Mouse (Mus musculus) embryonic facial prominence, embryonic 15.5 days (tissue): ENCODE measurements around the gene Ube2l6. TPM values are rescaled to one million over a fixed set of nuclear protein-coding genes. Genes with fewer than 3 reads are reported as not detected.

ENCODE experiments used
- ATAC-seq: fragments of 200-750 bp; cut with Nextera tagmentation; 2 replicates; pipeline ENCODE4 v1.8.0; 2017; ENCODE audit warnings: low read depth, moderate TSS enrichment; ENCODE audit not compliant: insufficient number of reproducible peaks, low FRiP score, low TSS enrichment
- H3K27ac ChIP-seq: fragments of 300-500 bp; sonication (generic); replicated peaks from 2 replicates; pipeline ENCODE4 v1.5.1; 2015; ENCODE audit warnings: mild to moderate bottlenecking, inconsistent platforms
- H3K27me3 ChIP-seq: fragments of 300-500 bp; sonication (generic); 2 replicates; pipeline ENCODE4 v1.6.1; 2015; ENCODE audit warnings: inconsistent platforms
- H3K36me3 ChIP-seq: fragments of 300-500 bp; sonication (generic); 2 replicates; pipeline ENCODE4 v1.6.1; 2015; ENCODE audit warnings: mild to moderate bottlenecking, inconsistent platforms
- H3K4me1 ChIP-seq: fragments of 300-500 bp; sonication (generic); 2 replicates; pipeline ENCODE4 v1.6.1; 2015; ENCODE audit warnings: inconsistent platforms
- H3K4me2 ChIP-seq: fragments of 300-500 bp; sonication (generic); replicated peaks from 2 replicates; pipeline ENCODE4 v1.6.1; 2015; ENCODE audit warnings: mild to moderate bottlenecking, inconsistent platforms
- H3K4me3 ChIP-seq: fragments of 300-500 bp; sonication (generic); replicated peaks from 2 replicates; pipeline ENCODE4 v1.5.1; 2015; ENCODE audit warnings: mild to moderate bottlenecking, inconsistent platforms
- H3K9ac ChIP-seq: fragments of 300-500 bp; sonication (generic); 2 replicates; pipeline ENCODE4 v1.6.1; 2015; ENCODE audit warnings: inconsistent platforms
- H3K9me3 ChIP-seq: fragments of 300-500 bp; sonication (generic); replicated peaks from 2 replicates; pipeline ENCODE4 v1.6.1; 2016; ENCODE audit warnings: inconsistent platforms
- WGBS: fragments of 180-500 bp; shearing (Covaris S2); methylation state at CpG from one replicate; pipeline ENCODE4 v1.1.7; 2015; 5-methylcytosine and 5-hydroxymethylcytosine counted together
- polyA plus RNA-seq: library from polyadenylated mRNA; unstranded; fragments of >200 nt; fragmentation: Nextera tagmentation; extraction: Ambion mirVana; gene quantifications from 2 replicates; pipeline ENCODE4 v1.2.1, GENCODE M21; 2015

Gene Ube2l6
- 35.3 and 36.7 TPM in 2 replicates for polyA plus RNA-seq

DNA sequence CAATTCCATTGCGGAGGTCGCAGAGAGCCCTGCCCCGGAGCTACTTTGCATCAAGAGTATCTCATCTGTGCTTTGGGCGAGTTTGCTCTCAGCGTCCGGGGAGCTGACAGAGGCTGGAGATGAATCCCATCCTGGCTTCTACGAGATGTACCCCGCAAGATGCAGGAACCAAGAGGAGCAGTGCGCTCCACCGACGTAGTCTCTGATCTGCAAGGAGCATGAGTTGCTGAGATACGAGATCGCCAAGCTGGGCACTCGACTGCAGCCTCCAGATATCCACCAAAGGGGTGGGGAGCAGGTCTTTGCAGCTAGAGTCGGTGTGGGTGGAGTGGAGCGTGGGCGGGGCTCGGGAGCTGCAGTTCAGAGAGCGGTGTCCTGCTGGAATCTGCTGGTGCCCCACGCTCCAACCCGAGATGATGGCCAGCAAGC lies at the start of gene Ube2l6:
TSS of gene Ube2l6 (plus strand) at position 336 of the 429 bp plus-strand sequence.
- ATAC-seq = peak; percentile 68
- Histone ChIP-seq H3K27ac (peak within 1 kb of the TSS; percentile 34; the same call in 1 of the 2 replicates), H3K9ac (peak within 1 kb of the TSS; percentile 1; the same call in 1 of the 2 replicates), H3K4me3 (peak within 1 kb of the TSS; percentile 46), H3K27me3 (no peaks in the 10 kb centered on the region), H3K4me2 (peak within 1 kb of the TSS; percentile 81), H3K4me1 (peaks cover 4% of the 10 kb centered on the region; the same call in 1 of the 2 replicates), H3K9me3 (no peaks in the 10 kb centered on the region), H3K36me3 (no peaks in the 10 kb centered on the region)
- WGBS = under 1% methylated on average over 21 of the region's 21 CpGs

DNA sequence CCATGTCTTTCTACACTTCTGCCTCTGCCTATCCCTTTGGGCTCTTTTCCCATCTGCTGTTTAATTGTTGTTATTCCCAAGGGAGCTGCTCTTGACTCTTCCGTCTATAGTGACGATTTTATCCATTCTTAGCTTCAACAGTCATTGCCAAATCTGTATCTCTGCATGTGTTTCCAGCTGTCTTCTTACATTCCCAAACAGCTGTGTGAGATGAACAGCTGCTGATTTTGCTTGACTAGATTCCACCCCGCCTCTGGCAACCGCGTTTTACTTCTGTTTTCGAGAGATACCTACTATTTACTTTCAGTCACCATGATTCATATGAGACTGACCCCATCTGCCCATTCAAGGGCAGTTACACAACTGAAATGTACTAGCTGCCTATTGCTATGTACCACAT lies 48.5 kb upstream of the Ube2l6 start:
- ATAC-seq = no peak
- 57% methylated on average over 6 of the region's 6 CpGs for WGBS
- no peak overlapping the region for H3K4me3 ChIP-seq

DNA sequence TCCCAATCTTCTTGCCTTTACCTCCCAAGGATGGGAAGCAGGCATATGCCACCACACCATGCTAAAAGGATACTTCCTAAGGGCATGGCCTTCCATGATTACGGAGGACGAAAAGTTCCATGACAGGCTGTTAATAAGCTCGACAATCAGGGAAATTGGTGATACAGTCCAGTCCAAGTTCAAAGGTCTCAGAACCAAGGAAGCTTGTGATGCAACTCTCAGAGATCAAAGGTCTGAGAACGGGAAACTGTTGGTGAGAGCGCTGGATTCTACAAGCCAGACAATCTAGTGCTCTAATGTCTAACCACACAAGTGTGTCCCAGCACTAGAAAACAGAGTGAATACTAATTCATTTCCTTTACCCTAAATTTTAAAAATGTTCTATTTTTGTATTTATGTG lies 42.4 kb upstream of the Ube2l6 start:
- 62% methylated on average over 5 of the region's 5 CpGs for WGBS
- H3K27ac ChIP-seq = no peak overlapping the region
- no peaks in the 10 kb centered on the region for H3K36me3 ChIP-seq
- no peak for ATAC-seq
- H3K27me3 ChIP-seq = no peaks in the 10 kb centered on the region
- H3K4me1 ChIP-seq = no peaks in the 10 kb centered on the region
- no peak overlapping the region for H3K4me2 ChIP-seq
- no peak overlapping the region for H3K4me3 ChIP-seq
- H3K9ac ChIP-seq = no peak overlapping the region
- no peaks in the 10 kb centered on the region for H3K9me3 ChIP-seq

More for the DNA sequence above, 48.5 kb upstream of the Ube2l6 start:
- Histone ChIP-seq H3K9ac (no peak overlapping the region), H3K27me3 (no peaks in the 10 kb centered on the region), H3K4me2 (no peak overlapping the region), H3K9me3 (no peaks in the 10 kb centered on the region), H3K27ac (no peak overlapping the region), H3K36me3 (no peaks in the 10 kb centered on the region), H3K4me1 (no peaks in the 10 kb centered on the region)

DNA sequence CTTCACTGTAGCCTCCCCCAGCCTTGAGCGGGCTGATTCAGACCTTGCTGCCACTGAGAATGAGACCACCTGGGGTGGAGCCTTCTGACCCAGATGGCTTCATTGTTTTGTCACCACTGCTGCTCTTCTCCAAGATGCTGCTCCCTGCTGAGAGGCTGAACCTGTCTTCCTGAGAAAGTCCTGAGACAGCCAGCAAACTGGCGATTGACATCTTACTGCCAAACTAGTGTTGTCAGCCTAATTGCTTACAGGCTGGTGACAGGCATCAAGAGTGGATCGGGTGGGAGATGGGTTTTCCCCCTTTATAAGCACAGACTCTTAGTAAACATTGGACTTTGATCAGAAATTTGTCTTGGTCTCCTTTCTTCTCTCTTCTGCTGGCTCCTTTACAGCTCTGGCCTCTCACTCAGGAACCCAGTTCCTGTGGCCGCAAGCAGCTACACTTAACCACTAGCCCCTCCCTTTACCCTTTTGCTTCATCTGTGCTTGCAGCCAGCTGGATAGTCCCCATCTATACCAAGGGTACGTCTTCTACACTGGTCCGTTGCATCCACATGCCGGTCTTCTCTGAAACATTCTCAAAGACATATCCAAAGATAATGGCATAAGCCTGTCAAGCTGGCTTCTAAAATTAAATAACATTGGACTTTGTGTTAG lies 41.5 kb upstream of the Ube2l6 start:
- Histone ChIP-seq H3K4me3 (no peak overlapping the region), H3K4me1 (no peaks in the 10 kb centered on the region), H3K27me3 (no peaks in the 10 kb centered on the region), H3K27ac (no peak overlapping the region), H3K4me2 (no peak overlapping the region), H3K9ac (no peak overlapping the region), H3K9me3 (no peaks in the 10 kb centered on the region), H3K36me3 (no peaks in the 10 kb centered on the region)
- no peak for ATAC-seq
- 52% methylated on average over 7 of the region's 7 CpGs for WGBS

DNA sequence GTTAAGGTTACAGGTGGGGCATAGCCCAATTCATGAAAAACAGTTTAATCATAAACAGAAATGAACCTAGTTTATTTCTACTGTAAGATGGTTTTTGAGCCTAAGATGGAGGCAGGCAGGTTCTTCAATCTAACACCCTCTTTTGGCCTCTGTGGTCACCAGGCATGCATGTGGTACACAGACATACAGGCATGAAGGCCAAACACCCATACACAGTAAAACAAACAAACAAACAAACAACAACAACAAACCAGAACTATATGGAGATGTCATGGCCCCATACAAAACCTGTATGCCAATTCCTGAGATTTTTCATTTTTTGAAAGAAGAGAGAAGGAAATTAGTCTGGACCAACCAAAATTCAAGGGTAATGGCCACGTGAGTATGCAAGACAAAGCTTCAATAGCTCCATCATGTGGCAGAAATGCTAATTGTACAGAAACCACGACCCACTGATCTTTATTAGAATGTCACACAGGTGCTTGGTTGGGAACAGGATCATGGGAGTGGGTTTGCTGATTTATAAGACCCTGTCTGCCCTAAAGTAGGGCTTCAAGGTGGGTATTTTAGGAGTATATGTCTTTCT lies 40.0 kb upstream of the Ube2l6 start:
- H3K4me1 ChIP-seq = no peaks in the 10 kb centered on the region
- ATAC-seq = no peak
- no peak overlapping the region for H3K4me2 ChIP-seq
- WGBS = 0% methylated on average over 2 of the region's 2 CpGs
- no peaks in the 10 kb centered on the region for H3K27me3 ChIP-seq
- no peak overlapping the region for H3K9ac ChIP-seq
- no peak overlapping the region for H3K27ac ChIP-seq
- H3K9me3 ChIP-seq = no peaks in the 10 kb centered on the region
- no peaks in the 10 kb centered on the region for H3K36me3 ChIP-seq
- no peak overlapping the region for H3K4me3 ChIP-seq

DNA sequence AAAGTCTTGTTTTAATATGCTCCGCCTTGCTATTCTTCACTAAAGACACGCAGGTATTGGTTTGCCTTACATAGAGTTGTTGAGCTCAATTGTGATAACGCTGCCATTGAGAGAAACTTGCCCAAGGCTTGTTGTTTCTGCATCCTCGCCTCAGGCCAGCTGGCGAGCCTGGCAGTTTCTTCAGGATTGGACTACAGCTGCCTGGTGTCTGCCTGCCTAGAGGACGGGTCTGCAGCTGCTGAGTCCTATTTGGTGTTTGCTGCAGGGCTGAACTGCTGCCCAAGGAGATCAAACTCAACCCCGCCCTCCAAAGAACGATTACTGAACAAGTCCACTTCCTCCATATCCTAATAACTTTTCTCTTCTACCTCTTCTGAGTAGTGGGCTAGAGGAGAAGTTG lies 37.9 kb upstream of the Ube2l6 start:
- no peaks in the 10 kb centered on the region for H3K4me1 ChIP-seq
- WGBS = 59% methylated on average over 8 of the region's 8 CpGs
- H3K27me3 ChIP-seq = no peaks in the 10 kb centered on the region
- H3K27ac ChIP-seq = no peak overlapping the region
- H3K4me3 ChIP-seq = no peak overlapping the region
- no peak for ATAC-seq
- no peak overlapping the region for H3K4me2 ChIP-seq
- H3K9me3 ChIP-seq = no peaks in the 10 kb centered on the region
- H3K9ac ChIP-seq = no peak overlapping the region
- H3K36me3 ChIP-seq = no peaks in the 10 kb centered on the region

DNA sequence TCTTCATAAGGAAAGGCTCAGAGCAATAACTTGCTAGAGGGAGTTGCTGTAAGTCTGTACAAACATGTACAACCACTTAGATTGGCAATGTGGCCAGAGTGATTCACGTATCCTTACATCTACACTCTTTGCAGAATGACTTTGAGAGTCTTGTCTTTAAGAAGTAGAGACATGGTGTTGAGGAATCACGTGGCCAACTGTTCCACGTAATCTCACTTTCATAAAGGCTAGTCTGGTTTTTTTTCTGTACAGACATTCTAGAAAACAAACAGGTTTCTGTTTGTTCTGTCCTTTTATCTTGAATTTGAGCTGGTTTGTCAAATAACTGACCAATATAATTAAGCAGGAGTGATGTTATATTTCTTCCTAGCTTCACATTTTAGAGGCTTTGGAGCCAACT lies 37.3 kb upstream of the Ube2l6 start:
- Histone ChIP-seq H3K27me3 (no peaks in the 10 kb centered on the region), H3K4me3 (no peak overlapping the region), H3K4me2 (no peak overlapping the region), H3K9ac (no peak overlapping the region), H3K9me3 (no peaks in the 10 kb centered on the region), H3K27ac (no peak overlapping the region), H3K36me3 (no peaks in the 10 kb centered on the region), H3K4me1 (no peaks in the 10 kb centered on the region)
- no peak for ATAC-seq
- WGBS = 82% methylated on average over 3 of the region's 3 CpGs

DNA sequence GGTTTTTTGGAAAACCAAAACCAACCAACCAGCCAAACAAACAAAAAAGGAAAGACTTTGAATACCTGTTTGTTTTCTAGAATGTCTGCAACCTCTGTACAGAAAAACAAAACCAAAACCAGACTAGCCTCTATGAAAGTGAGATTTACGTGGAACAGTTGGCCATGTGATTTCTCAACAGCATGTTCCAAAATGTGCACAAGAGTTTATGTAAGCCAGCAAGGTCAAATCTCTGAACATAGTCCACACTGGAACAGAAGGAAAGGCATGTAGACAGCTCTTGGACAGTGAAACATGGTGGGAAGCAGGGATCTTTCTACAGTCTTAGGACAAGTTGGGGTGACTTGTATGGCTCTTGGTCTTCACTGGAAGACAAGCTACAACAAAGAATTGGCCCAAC lies 36.8 kb upstream of the Ube2l6 start:
- no peak overlapping the region for H3K9ac ChIP-seq
- no peak overlapping the region for H3K4me2 ChIP-seq
- H3K27me3 ChIP-seq = no peaks in the 10 kb centered on the region
- no peak overlapping the region for H3K27ac ChIP-seq
- no peaks in the 10 kb centered on the region for H3K9me3 ChIP-seq
- no peak for ATAC-seq
- no peaks in the 10 kb centered on the region for H3K36me3 ChIP-seq
- no peaks in the 10 kb centered on the region for H3K4me1 ChIP-seq
- H3K4me3 ChIP-seq = no peak overlapping the region
- WGBS = 85% methylated on average over 1 of the region's 1 CpGs

DNA sequence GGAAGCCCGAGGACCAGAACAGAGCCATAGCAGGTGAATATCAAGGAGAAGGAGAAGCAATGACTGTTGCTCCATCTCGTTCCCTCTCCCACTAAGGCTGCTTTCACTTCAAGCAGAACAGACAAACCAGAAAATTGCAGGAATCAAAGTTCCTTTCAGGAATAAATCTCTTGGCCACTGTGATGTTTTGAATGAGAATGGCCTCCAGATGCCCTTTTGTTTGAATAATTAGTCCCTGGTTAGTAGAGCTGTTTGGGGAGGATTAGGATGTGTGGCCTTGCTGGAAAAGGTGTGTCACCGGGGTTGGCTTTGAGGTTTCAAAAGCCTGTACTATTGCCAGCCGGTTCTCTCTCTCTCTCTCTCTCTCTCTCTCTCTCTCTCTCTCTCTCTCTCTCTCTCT lies 36.3 kb upstream of the Ube2l6 start:
- Histone ChIP-seq H3K4me2 (no peak overlapping the region), H3K9ac (no peak overlapping the region), H3K27me3 (no peaks in the 10 kb centered on the region), H3K4me1 (no peaks in the 10 kb centered on the region), H3K9me3 (no peaks in the 10 kb centered on the region), H3K36me3 (no peaks in the 10 kb centered on the region), H3K27ac (no peak overlapping the region), H3K4me3 (no peak overlapping the region)
- ATAC-seq = no peak
- WGBS = 31% methylated on average over 4 of the region's 4 CpGs

DNA sequence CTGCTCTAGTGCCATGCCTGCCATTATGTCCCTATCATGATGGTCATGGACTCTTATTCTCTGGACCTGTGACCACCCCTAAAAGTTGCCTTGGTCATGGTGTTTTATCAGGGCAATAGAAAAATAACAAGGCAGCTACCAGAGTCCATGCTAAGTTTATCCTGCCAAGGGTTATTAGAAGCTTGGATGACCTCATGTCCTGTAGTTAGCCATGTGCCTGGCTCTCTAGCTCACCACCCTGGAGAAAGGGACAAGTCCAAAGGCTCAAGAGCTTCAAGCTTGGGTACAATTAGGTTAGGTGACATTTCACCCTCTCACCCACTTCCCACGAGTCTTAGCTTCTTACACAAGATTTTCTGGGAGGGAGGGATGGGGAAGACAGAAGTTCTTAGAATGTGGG lies 35.8 kb upstream of the Ube2l6 start:
- H3K4me2 ChIP-seq = no peak overlapping the region

DNA sequence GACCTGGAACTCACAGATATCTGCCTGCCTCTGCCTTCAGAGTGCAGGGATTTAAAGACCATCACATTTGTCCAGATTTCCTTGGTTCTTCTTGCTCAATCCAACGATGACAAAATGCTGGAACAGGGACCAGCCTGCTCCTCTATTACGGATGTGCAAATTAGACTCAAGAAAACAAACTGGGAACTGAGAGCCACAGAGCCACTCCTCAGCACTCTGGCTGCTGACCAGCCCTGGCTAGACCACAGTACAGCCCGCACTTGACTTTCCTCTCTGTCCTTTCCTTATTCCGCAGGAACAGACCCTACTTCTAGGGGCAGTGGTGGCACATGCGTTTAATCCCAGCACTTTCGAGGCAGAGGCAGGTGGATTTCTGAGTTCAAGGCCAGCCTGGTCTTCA lies 28.1 kb upstream of the Ube2l6 start:
- H3K4me3 ChIP-seq = no peak overlapping the region
- H3K27ac ChIP-seq = no peak overlapping the region
- H3K4me1 ChIP-seq = peaks cover 10% of the 10 kb centered on the region
- no peak for ATAC-seq
- 76% methylated on average over 6 of the region's 6 CpGs for WGBS
- H3K9me3 ChIP-seq = no peaks in the 10 kb centered on the region
- no peaks in the 10 kb centered on the region for H3K27me3 ChIP-seq
- no peak overlapping the region for H3K4me2 ChIP-seq
- 0 out of 2 replicates have a peak, but pooled peaks cover 3% of the 10 kb centered on the region for H3K36me3 ChIP-seq
- H3K9ac ChIP-seq = no peak overlapping the region

More for the DNA sequence above, 35.8 kb upstream of the Ube2l6 start:
- Histone ChIP-seq H3K4me1 (no peaks in the 10 kb centered on the region), H3K27me3 (no peaks in the 10 kb centered on the region), H3K4me3 (no peak overlapping the region), H3K27ac (no peak overlapping the region), H3K9ac (no peak overlapping the region), H3K9me3 (no peaks in the 10 kb centered on the region), H3K36me3 (no peaks in the 10 kb centered on the region)
- ATAC-seq = no peak
- WGBS = 40% methylated on average over 1 of the region's 1 CpGs

DNA sequence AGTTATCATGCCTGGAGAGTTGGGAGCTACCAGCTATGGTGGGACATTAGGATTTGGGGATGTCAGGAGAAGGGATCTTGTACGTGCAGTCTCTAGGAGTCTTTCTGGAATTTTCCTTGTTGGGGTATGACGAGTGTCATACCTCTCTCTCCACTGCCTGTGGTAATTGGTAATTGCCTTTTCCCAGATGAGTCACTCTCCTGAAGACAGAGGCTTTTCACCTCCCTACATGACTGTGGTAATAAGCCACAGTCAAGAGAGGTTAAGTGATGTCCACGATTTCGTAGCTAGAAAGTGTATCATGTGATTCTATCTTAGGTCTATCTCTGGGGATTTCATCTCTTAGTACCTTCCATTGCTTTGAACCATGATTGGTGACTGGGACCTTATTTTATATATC lies 26.2 kb upstream of the Ube2l6 start:
- 71% methylated on average over 4 of the region's 4 CpGs for WGBS
- no peak overlapping the region for H3K9ac ChIP-seq
- peaks cover 10% of the 10 kb centered on the region for H3K4me1 ChIP-seq
- no peak overlapping the region for H3K4me2 ChIP-seq
- H3K4me3 ChIP-seq = no peak overlapping the region
- H3K27me3 ChIP-seq = no peaks in the 10 kb centered on the region
- no peak for ATAC-seq
- H3K36me3 ChIP-seq = 0 out of 2 replicates have a peak, but pooled peaks cover 3% of the 10 kb centered on the region
- no peaks in the 10 kb centered on the region for H3K9me3 ChIP-seq
- H3K27ac ChIP-seq = no peak overlapping the region
